Mouse (Mus musculus) adrenal gland, postnatal 14 days (tissue): ENCODE results near the gene Zfp335. TPM values are rescaled to one million over a fixed set of nuclear protein-coding genes. Genes with fewer than 3 reads are reported as not detected.
"Not testable (repeated sequence)": the region's sequence is repeated elsewhere in the genome, so short reads cannot be mapped to it uniquely, and the experiment has no call there.

Experiments used
- DNase-seq: peaks from one replicate; pipeline ENCODE4 v3.0.0; 2021; ENCODE audit warnings: mixed read lengths
- total RNA-seq: library from RNA; stranded (reverse); gene quantifications from 2 replicates; pipeline ENCODE4 v1.2.3, GENCODE M21; 2021

The Zfp335 gene
- total RNA-seq, 1 experiment from 2014 or later, result 17.3 TPM

DNA sequence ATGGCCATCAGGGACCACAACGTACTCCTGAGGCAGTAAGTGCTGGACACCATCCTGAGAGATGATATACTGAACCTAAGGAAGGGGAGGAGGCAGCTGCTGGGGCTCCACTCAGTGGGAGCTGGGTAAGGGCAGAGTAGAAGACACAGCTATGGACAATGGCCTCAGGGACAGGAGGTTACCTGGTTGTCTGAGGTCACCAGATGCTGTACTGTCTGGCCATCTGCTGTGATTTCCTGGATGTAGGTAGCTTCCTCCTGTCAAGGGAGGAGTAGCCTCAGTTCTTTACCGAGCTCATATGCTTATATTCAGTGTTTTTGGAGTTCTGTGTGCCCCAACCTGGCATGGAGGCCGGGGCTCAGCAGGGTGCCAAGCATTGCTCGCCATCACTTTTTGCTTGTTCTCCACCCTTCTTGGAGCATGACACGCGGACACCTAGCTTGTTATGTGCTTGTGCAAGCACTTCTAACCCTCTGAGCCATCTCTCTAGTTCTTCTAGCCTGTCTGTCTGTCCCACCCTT, 18.8 kb downstream of the Zfp335 start:
- DNase-seq, result no peak

GRCm38 (mm10) chr2:164891908-164892695, 19.5 kb downstream of the Zfp335 start:
- DNase-seq, result no peak

DNA sequence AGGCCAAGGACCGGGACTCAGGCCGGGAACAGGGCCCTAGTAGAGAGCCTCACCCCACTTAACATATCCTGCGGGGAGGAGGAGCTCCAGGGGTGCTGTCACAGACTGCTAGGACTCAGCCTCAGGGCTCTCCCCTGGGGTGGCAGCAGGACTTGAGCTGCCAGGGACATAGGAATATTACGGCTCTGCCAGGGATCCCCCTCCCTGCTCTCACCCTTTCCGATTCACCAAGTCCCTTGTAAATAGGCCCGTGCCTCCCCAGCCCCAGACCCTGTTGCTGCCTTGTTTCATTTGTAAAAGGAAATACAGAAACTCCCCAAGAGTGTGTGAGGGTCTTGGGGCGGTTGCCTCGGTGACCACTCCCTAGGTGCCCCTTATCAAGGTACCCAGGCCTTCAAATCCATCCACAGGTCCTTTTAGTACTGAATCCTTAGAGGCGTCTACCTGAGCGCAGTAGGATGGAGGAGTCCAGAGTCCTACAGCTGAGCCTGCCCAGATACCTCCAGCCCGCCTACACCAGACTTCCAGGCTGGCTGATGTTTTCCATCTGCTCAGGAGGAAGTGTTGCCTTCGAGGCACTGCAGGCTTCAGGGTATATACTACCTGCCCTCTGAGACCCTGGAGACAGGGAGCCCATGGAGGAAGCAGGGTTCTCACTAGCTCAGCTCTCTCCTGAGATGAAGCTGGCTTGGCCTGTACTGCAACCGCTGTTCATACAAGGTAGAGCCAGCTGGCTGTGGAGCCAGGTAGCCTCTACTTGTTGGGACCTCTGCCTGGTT, 20.3 kb downstream of the Zfp335 start:
- no peak for DNase-seq

- no peak for DNase-seq
Observed at GRCm38 (mm10) chr2:164890411-164891049, 21.0 kb downstream of the Zfp335 start.

- no peak for DNase-seq
Observed at GRCm38 (mm10) chr2:164889960-164890359, 21.6 kb downstream of the Zfp335 start.

GRCm38 (mm10) chr2:164888996-164889395, 22.6 kb downstream of the Zfp335 start:
- no peak for DNase-seq

DNA sequence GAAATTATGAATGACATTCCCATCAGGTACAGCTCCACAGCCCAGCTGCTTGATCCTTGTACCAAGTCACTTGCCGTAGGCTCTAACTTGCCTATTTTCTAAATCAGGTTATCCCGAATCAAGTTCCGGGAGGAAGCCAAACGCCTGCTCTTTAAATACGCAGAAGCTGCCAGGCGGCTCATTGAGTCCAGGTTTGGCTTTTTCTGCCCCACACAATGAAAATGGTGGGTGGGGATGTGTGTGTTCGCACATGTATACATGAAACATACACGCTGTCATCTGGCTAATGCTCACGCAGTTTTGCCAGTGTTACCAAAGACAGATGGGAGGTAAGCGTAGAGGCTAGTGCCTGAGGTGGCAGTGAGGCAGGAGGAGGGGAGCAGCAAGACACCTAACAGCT, 24.9 kb downstream of the Zfp335 start:
- no peak for DNase-seq

- DNase-seq, result peak; percentile 85
Observed at GRCm38 (mm10) chr2:164885788-164886187, 25.8 kb downstream of the Zfp335 start.

GRCm38 (mm10) chr2:164882619-164883018, 28.9 kb downstream of the Zfp335 start:
- DNase-seq, result no peak

GRCm38 (mm10) chr2:164879568-164880277, 31.8 kb downstream of the Zfp335 start:
- DNase-seq, result peak; percentile 97

GRCm38 (mm10) chr2:164879228-164879567, 32.4 kb downstream of the Zfp335 start, which contains the start of gene Pcif1:
Gene Pcif1, plus strand, starts transcription at chr2:164879304.
- peak; percentile 95 for DNase-seq

GRCm38 (mm10) chr2:164878509-164879227, 32.9 kb downstream of the Zfp335 start:
- DNase-seq, result peak; percentile 72

- DNase-seq, result not testable (repeated sequence)
Observed at GRCm38 (mm10) chr2:164877376-164878215, 34.0 kb downstream of the Zfp335 start.

DNA sequence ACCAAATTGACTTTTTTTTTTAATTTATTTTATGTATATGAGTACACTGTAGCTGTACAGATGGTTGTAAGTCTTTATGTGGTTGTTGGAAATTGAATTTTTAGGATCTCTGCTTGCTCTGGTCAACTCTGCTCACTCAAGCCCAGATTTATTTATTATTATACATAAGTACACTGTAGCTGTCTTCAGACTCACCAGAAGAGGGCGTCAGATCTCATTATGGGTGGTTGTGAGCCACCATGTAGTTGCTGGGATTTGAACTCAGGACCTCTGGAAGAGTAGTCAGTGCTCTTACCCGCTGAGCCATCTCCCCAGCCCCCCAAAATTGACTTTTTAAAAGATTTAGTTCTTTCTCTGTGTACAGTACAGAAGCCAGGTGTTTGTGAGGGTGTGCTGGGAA, 35.9 kb downstream of the Zfp335 start:
- DNase-seq, result not testable (repeated sequence)

GRCm38 (mm10) chr2:164874239-164874769, 37.3 kb downstream of the Zfp335 start:
- no peak for DNase-seq

DNA sequence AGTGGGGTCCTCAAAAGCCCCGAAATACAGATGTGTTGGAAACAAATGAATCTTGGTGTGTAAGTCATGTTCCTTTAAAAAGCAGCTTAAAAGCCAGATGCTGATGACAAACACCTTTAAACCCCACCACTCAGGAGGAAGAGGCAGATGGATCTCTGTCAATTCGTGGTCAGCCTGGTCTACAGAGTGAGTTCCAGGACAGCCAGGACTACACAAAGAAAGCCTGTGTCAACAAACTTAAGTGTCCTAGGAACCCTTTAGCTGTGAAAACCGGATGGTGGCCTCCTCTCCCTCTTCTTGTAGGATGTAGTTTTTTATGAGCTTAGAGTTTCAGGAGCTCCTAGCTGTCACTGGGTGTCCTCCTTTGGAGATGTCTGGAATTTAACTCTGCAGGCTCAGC, 37.9 kb downstream of the Zfp335 start:
- DNase-seq, result no peak

GRCm38 (mm10) chr2:164871602-164872303, 39.8 kb downstream of the Zfp335 start:
- DNase-seq, result no peak

DNA sequence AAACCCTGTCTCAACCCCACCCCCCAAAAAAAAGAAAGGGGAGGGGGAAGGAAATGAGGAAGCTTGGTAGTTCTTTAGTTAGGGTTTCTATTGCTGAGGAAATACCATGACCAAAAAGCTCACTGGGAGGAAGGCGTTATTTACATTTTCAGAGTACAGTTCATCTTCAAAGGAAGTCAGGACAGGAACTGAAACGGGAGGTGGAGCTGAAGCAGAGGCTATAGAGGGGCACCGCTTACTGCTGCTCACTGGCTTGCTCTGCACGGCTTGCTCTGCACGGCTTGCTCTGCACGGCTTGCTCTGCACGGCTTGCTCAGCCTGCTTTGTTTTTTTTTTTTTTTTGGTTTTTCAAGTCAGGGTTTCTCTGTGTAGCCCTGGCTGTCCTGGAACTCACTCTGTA, 43.1 kb downstream of the Zfp335 start:
- DNase-seq, result no peak

GRCm38 (mm10) chr2:164867566-164867965, 44.0 kb downstream of the Zfp335 start:
- DNase-seq, result no peak
